Mouse (Mus musculus): ENCODE data around the gene Olfr545. TPM values are rescaled to one million over a fixed set of nuclear protein-coding genes. Genes with fewer than 3 reads are reported as not detected.

Olfr545 gene
- polyA plus RNA-seq (2015; fragmentation: Nextera tagmentation; extraction: Ambion mirVana): not detected in 2 replicates

- no peak within 1 kb of the TSS for H3K9ac ChIP-seq (ENCODE audit: low read depth, low read length)
- H3K27ac ChIP-seq: no peak within 1 kb of the TSS
- no peak for TF ChIP-seq CTCF (IDR thresholded peaks at IDR 0.05; ENCODE audit: low read depth)
- no peak within 1 kb of the TSS for H3K4me3 ChIP-seq (replicated peaks; ENCODE audit: low read depth, low read length)
- no peak for ATAC-seq (replicated peaks; ENCODE audit: low FRiP score, low read depth)
- no peaks in the 10 kb centered on the region for H3K9me3 ChIP-seq (replicated peaks; ENCODE audit: low read length)
- H3K36me3 ChIP-seq (ENCODE audit: insufficient read depth, low read length): no peaks in the 10 kb centered on the region
- H3K4me2 ChIP-seq (ENCODE audit: low read length): no peak within 1 kb of the TSS
- WGBS: 71% methylated on average over 3 of the region's 3 CpGs
- H3K27me3 ChIP-seq (ENCODE audit: insufficient read depth, low read length): no peaks in the 10 kb centered on the region
- no peaks in the 10 kb centered on the region for H3K4me1 ChIP-seq (replicated peaks; ENCODE audit: insufficient read depth, low read length)
- no peak for DNase-seq (ENCODE audit: low spot score)
Measured at GRCm38 (mm10) chr7:102499473-102499872, at the start of gene Olfr545. Gene Olfr545 (minus strand): TSS chr7:102499573.

- no peaks in the 10 kb centered on the region for H3K4me1 ChIP-seq (replicated peaks; ENCODE audit: insufficient read depth, low read length)
- H3K4me2 ChIP-seq (ENCODE audit: low read length): no peak overlapping the region
- no peak overlapping the region for H3K9ac ChIP-seq (ENCODE audit: low read depth, low read length)
- H3K9me3 ChIP-seq (replicated peaks; ENCODE audit: low read length): no peaks in the 10 kb centered on the region
- DNase-seq (ENCODE audit: low spot score) (no peak), ATAC-seq (replicated peaks; ENCODE audit: low FRiP score, low read depth) (no peak)
- no peaks in the 10 kb centered on the region for H3K27me3 ChIP-seq (ENCODE audit: insufficient read depth, low read length)
- no peak overlapping the region for H3K4me3 ChIP-seq (replicated peaks; ENCODE audit: low read depth, low read length)
- no peak for TF ChIP-seq CTCF (IDR thresholded peaks at IDR 0.05; ENCODE audit: low read depth)
- no peak overlapping the region for H3K27ac ChIP-seq
- no peaks in the 10 kb centered on the region for H3K36me3 ChIP-seq (ENCODE audit: insufficient read depth, low read length)
- WGBS: 56% methylated on average over 3 of the region's 3 CpGs
Measured at GRCm38 (mm10) chr7:102541251-102541650, 41.9 kb upstream of the Olfr545 start.

GRCm38 (mm10) chr7:102540596-102540995 lies 41.2 kb upstream of the Olfr545 start, which contains the start of gene Olfr548-ps1:
Gene Olfr548-ps1 (plus strand): TSS chr7:102540896.
- ATAC-seq (replicated peaks; ENCODE audit: low FRiP score, low read depth) (no peak), DNase-seq (ENCODE audit: low spot score) (no peak)
- H3K36me3 ChIP-seq (ENCODE audit: insufficient read depth, low read length): no peaks in the 10 kb centered on the region
- no peak within 1 kb of the TSS for H3K4me2 ChIP-seq (ENCODE audit: low read length)
- no peaks in the 10 kb centered on the region for H3K9me3 ChIP-seq (replicated peaks; ENCODE audit: low read length)
- 84% methylated on average over 2 of the region's 2 CpGs for WGBS
- H3K9ac ChIP-seq (ENCODE audit: low read depth, low read length): no peak within 1 kb of the TSS
- no peaks in the 10 kb centered on the region for H3K4me1 ChIP-seq (replicated peaks; ENCODE audit: insufficient read depth, low read length)
- TF ChIP-seq CTCF (IDR thresholded peaks at IDR 0.05; ENCODE audit: low read depth): no peak
- no peak within 1 kb of the TSS for H3K27ac ChIP-seq
- no peaks in the 10 kb centered on the region for H3K27me3 ChIP-seq (ENCODE audit: insufficient read depth, low read length)
- no peak within 1 kb of the TSS for H3K4me3 ChIP-seq (replicated peaks; ENCODE audit: low read depth, low read length)

GRCm38 (mm10) chr7:102534449-102534848 lies 35.1 kb upstream of the Olfr545 start, which contains the start of gene Olfr547:
Gene Olfr547 (plus strand): TSS chr7:102534749.
- Histone ChIP-seq H3K9ac (ENCODE audit: low read depth, low read length) (no peak within 1 kb of the TSS), H3K4me2 (ENCODE audit: low read length) (no peak within 1 kb of the TSS), H3K27me3 (ENCODE audit: insufficient read depth, low read length) (no peaks in the 10 kb centered on the region), H3K9me3 (replicated peaks; ENCODE audit: low read length) (no peaks in the 10 kb centered on the region), H3K27ac (no peak within 1 kb of the TSS), H3K4me1 (replicated peaks; ENCODE audit: insufficient read depth, low read length) (no peaks in the 10 kb centered on the region), H3K4me3 (replicated peaks; ENCODE audit: low read depth, low read length) (no peak within 1 kb of the TSS), H3K36me3 (ENCODE audit: insufficient read depth, low read length) (no peaks in the 10 kb centered on the region)
- 76% methylated on average over 1 of the region's 1 CpGs for WGBS
- DNase-seq (ENCODE audit: low spot score) (no peak), ATAC-seq (replicated peaks; ENCODE audit: low FRiP score, low read depth) (no peak)
- TF ChIP-seq CTCF (IDR thresholded peaks at IDR 0.05; ENCODE audit: low read depth): no peak

GRCm38 (mm10) chr7:102529052-102529451 lies 29.7 kb upstream of the Olfr545 start:
- no peak overlapping the region for H3K4me3 ChIP-seq (replicated peaks; ENCODE audit: low read depth, low read length)
- H3K27ac ChIP-seq: no peak overlapping the region
- no peak for DNase-seq (ENCODE audit: low spot score)
- H3K36me3 ChIP-seq (ENCODE audit: insufficient read depth, low read length): no peaks in the 10 kb centered on the region
- no peaks in the 10 kb centered on the region for H3K27me3 ChIP-seq (ENCODE audit: insufficient read depth, low read length)
- TF ChIP-seq CTCF (IDR thresholded peaks at IDR 0.05; ENCODE audit: low read depth): no peak
- H3K4me1 ChIP-seq (replicated peaks; ENCODE audit: insufficient read depth, low read length): no peaks in the 10 kb centered on the region
- no peak overlapping the region for H3K9ac ChIP-seq (ENCODE audit: low read depth, low read length)
- WGBS: 84% methylated on average over 1 of the region's 1 CpGs
- ATAC-seq (replicated peaks; ENCODE audit: low FRiP score, low read depth): no peak
- H3K9me3 ChIP-seq (replicated peaks; ENCODE audit: low read length): no peaks in the 10 kb centered on the region
- no peak overlapping the region for H3K4me2 ChIP-seq (ENCODE audit: low read length)

- no peak for DNase-seq (ENCODE audit: low spot score)
- 76% methylated on average over 2 of the region's 2 CpGs for WGBS
- Histone ChIP-seq H3K27me3 (ENCODE audit: insufficient read depth, low read length) (0 out of 2 replicates have a peak, but pooled peaks cover 3% of the 10 kb centered on the region), H3K4me2 (ENCODE audit: low read length) (no peak overlapping the region), H3K4me1 (replicated peaks; ENCODE audit: insufficient read depth, low read length) (no peaks in the 10 kb centered on the region; the same call in 1 of the 2 replicates), H3K9me3 (replicated peaks; ENCODE audit: low read length) (no peaks in the 10 kb centered on the region), H3K36me3 (ENCODE audit: insufficient read depth, low read length) (no peaks in the 10 kb centered on the region), H3K9ac (ENCODE audit: low read depth, low read length) (no peak overlapping the region), H3K27ac (no peak overlapping the region), H3K4me3 (replicated peaks; ENCODE audit: low read depth, low read length) (no peak overlapping the region)
- no peak for TF ChIP-seq CTCF (IDR thresholded peaks at IDR 0.05; ENCODE audit: low read depth)
- ATAC-seq (replicated peaks; ENCODE audit: low FRiP score, low read depth): no peak
Measured at GRCm38 (mm10) chr7:102517051-102517335, 17.6 kb upstream of the Olfr545 start.

All from kidney, postnatal 0 days (tissue).